In the genomic region with DNA sequence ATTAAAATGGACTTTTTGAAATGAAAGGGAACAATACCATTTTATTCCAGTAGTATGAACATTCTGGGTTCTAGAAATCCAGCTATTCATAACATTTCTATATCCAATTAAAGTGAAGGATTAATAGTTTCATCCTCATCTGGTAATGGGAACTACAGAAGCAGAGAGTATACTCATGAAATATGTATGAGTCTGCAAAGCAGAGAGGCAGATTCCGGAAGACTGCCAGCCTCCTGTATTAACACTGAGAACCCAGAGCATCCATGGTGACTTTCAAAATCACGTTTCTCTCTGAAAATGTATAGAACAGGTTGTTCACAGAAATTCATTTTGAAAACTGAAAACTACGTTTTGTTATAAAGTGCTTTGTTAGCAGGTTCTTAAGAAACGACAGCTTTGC, we compare ENCODE assay signal across 18 mouse cellular contexts.
DNase-seq lines count a peak whose midpoint lies in the region; ATAC-seq and TF ChIP-seq lines count a peak whose summit lies in the region.
"Had no signal": no experiment of that assay in that cellular context is flagged by ENCODE, and none has a peak within 500 bp of the region (broad histone marks: within the 10 kb centered on the region; RNA-seq: fewer than 3 reads in every experiment).

No protein-coding gene starts in this region.

- H3K4me2 ChIP-seq in hindbrain, embryonic 11.5 days (replicated peaks; ENCODE audit: low read depth, low read length), result no peak overlapping the region
- H3K4me2 ChIP-seq in hindbrain, embryonic 12.5 days (replicated peaks), result no peak overlapping the region
- no peak overlapping the region for H3K4me2 ChIP-seq in neural tube, embryonic 13.5 days
- H3K4me2 ChIP-seq in forebrain, embryonic 16.5 days (ENCODE audit: low read length), result no peak overlapping the region
- H3K4me2 ChIP-seq in midbrain, postnatal 0 days (ENCODE audit: low read depth, low read length, poor library complexity, severe bottlenecking), result no peak overlapping the region
- H3K4me2 ChIP-seq: limb, embryonic 15.5 days had no signal

- no peaks in the 10 kb centered on the region for H3K36me3 ChIP-seq in hindbrain, embryonic 11.5 days (ENCODE audit: control insufficient read depth, insufficient read depth, low read length)
- peaks cover 4% of the 10 kb centered on the region; the same call in 1 of the 2 replicates for H3K36me3 ChIP-seq in hindbrain, embryonic 12.5 days
- H3K36me3 ChIP-seq in neural tube, embryonic 13.5 days, result peaks cover 5% of the 10 kb centered on the region; the same call in 1 of the 2 replicates
- no peaks in the 10 kb centered on the region for H3K36me3 ChIP-seq in forebrain, embryonic 16.5 days (ENCODE audit: control insufficient read depth, insufficient read depth)
- H3K36me3 ChIP-seq in midbrain, postnatal 0 days (ENCODE audit: insufficient read depth, low read length), result no peaks in the 10 kb centered on the region

- no peaks in the 10 kb centered on the region for H3K27me3 ChIP-seq in hindbrain, embryonic 11.5 days (ENCODE audit: control insufficient read depth, insufficient read depth, low read length)
- H3K27me3 ChIP-seq in hindbrain, embryonic 12.5 days, result no peaks in the 10 kb centered on the region
- H3K27me3 ChIP-seq in neural tube, embryonic 13.5 days, result no peaks in the 10 kb centered on the region
- no peaks in the 10 kb centered on the region for H3K27me3 ChIP-seq in forebrain, embryonic 16.5 days (replicated peaks; ENCODE audit: control insufficient read depth, insufficient read depth, low read length)
- no peaks in the 10 kb centered on the region for H3K27me3 ChIP-seq in midbrain, postnatal 0 days (ENCODE audit: insufficient read depth, low read length)
- H3K27me3 ChIP-seq: limb, embryonic 15.5 days had no signal

- no peak for TF ChIP-seq CTCF in midbrain, postnatal 0 days (IDR thresholded peaks at IDR 0.05)

- no peaks in the 10 kb centered on the region for H3K9me3 ChIP-seq in hindbrain, embryonic 11.5 days (ENCODE audit: control insufficient read depth, low read length)
- H3K9me3 ChIP-seq in hindbrain, embryonic 12.5 days (replicated peaks), result no peaks in the 10 kb centered on the region
- H3K9me3 ChIP-seq in neural tube, embryonic 13.5 days, result no peaks in the 10 kb centered on the region
- H3K9me3 ChIP-seq in forebrain, embryonic 16.5 days (ENCODE audit: control insufficient read depth, low read length), result no peaks in the 10 kb centered on the region
- H3K9me3 ChIP-seq in midbrain, postnatal 0 days (ENCODE audit: low read length), result no peaks in the 10 kb centered on the region
- H3K9me3 ChIP-seq: limb, embryonic 15.5 days had no signal

- no peaks in the 10 kb centered on the region for H3K4me1 ChIP-seq in hindbrain, embryonic 11.5 days (replicated peaks; ENCODE audit: control insufficient read depth, insufficient read depth, low read length)
- H3K4me1 ChIP-seq in hindbrain, embryonic 12.5 days, result peaks cover 12% of the 10 kb centered on the region; the same call in 1 of the 2 replicates
- H3K4me1 ChIP-seq in neural tube, embryonic 13.5 days (replicated peaks), result peaks cover 24% of the 10 kb centered on the region
- H3K4me1 ChIP-seq in forebrain, embryonic 16.5 days (replicated peaks; ENCODE audit: control insufficient read depth, insufficient read depth, low read length), result peaks cover 15% of the 10 kb centered on the region
- H3K4me1 ChIP-seq in midbrain, postnatal 0 days (ENCODE audit: insufficient read depth, low read length), result 0 out of 2 replicates have a peak, but pooled peaks cover 4% of the 10 kb centered on the region
- H3K4me1 ChIP-seq: limb, embryonic 15.5 days had no signal

- no peak for DNase-seq in hindbrain, embryonic 11.5 days (ENCODE audit: low spot score)
- DNase-seq in neural tube, embryonic 10.5 days (ENCODE audit: extremely low spot score, low spot score), result no peak
- peak; percentile 31 for DNase-seq in midbrain, postnatal 0 days (ENCODE audit: low spot score)
- DNase-seq in embryo, embryonic 10.5 days (ENCODE audit: low spot score), result no peak
- no peak for DNase-seq in kidney, postnatal 25 days
- DNase-seq: adrenal gland, postnatal 10 days; B cell, adult 2 months; cerebellum, adult 18-20 months; heart, adult 18-20 months; heart, postnatal 4 days; lung, adult 2 months; thymus, postnatal 14 days had no signal

- H3K27ac ChIP-seq in hindbrain, embryonic 11.5 days (ENCODE audit: low read depth, low read length), result no peak overlapping the region
- no peak overlapping the region for H3K27ac ChIP-seq in hindbrain, embryonic 12.5 days
- H3K27ac ChIP-seq in neural tube, embryonic 13.5 days (replicated peaks), result no peak overlapping the region
- H3K27ac ChIP-seq in forebrain, embryonic 16.5 days (ENCODE audit: low read length), result peak overlapping the region; percentile 41; the same call in 1 of the 2 replicates
- no peak overlapping the region for H3K27ac ChIP-seq in midbrain, postnatal 0 days (ENCODE audit: low read depth, low read length)
- H3K27ac ChIP-seq: limb, embryonic 15.5 days; macrophage had no signal

- WGBS in hindbrain, embryonic 11.5 days, result 69% methylated on average over 4 of the region's 4 CpGs
- 59% methylated on average over 4 of the region's 4 CpGs for WGBS in hindbrain, embryonic 12.5 days
- 49% methylated on average over 4 of the region's 4 CpGs for WGBS in neural tube, embryonic 13.5 days
- WGBS in forebrain, embryonic 16.5 days, result 41% methylated on average over 4 of the region's 4 CpGs
- 36% methylated on average over 4 of the region's 4 CpGs for WGBS in midbrain, postnatal 0 days

- no peak overlapping the region for H3K9ac ChIP-seq in hindbrain, embryonic 11.5 days (ENCODE audit: low read depth, low read length)
- no peak overlapping the region for H3K9ac ChIP-seq in hindbrain, embryonic 12.5 days
- H3K9ac ChIP-seq in neural tube, embryonic 13.5 days, result no peak overlapping the region
- H3K9ac ChIP-seq in forebrain, embryonic 16.5 days (replicated peaks; ENCODE audit: low read depth, low read length), result no peak overlapping the region
- H3K9ac ChIP-seq in midbrain, postnatal 0 days (replicated peaks; ENCODE audit: low read length, poor library complexity, severe bottlenecking), result no peak overlapping the region
- H3K9ac ChIP-seq: limb, embryonic 15.5 days had no signal

- no peak overlapping the region for H3K4me3 ChIP-seq in hindbrain, embryonic 11.5 days (ENCODE audit: low read depth, low read length)
- no peak overlapping the region for H3K4me3 ChIP-seq in hindbrain, embryonic 12.5 days
- H3K4me3 ChIP-seq in neural tube, embryonic 13.5 days, result no peak overlapping the region
- H3K4me3 ChIP-seq in forebrain, embryonic 16.5 days (replicated peaks; ENCODE audit: low read length), result no peak overlapping the region
- no peak overlapping the region for H3K4me3 ChIP-seq in midbrain, postnatal 0 days (ENCODE audit: low read depth, low read length)
- H3K4me3 ChIP-seq: limb, embryonic 15.5 days had no signal

- ATAC-seq in hindbrain, embryonic 11.5 days (ENCODE audit: low FRiP score), result 0 out of 2 replicates have a peak, but pooled peaks have one; percentile 49
- no peak for ATAC-seq in hindbrain, embryonic 12.5 days (ENCODE audit: low FRiP score)
- peak; percentile 55; the same call in 1 of the 2 replicates for ATAC-seq in neural tube, embryonic 13.5 days (ENCODE audit: low read depth)
- peak; percentile 83 for ATAC-seq in forebrain, embryonic 16.5 days
- no peak for ATAC-seq in midbrain, postnatal 0 days (ENCODE audit: low FRiP score)
- ATAC-seq: intestine, embryonic 16.5 days had no signal

Comparison
In these comparisons a context has a peak if more than half of its experiments do, and no peak if none do; other contexts are left out.
1. ATAC-seq: peak in hindbrain, embryonic 11.5 days (single experiment), neural tube, embryonic 13.5 days (single experiment) and forebrain, embryonic 16.5 days (single experiment); none in hindbrain, embryonic 12.5 days (single experiment) and midbrain, postnatal 0 days (single experiment).